Mouse (Mus musculus) adrenal gland, adult 18-20 months (tissue): ENCODE results near the gene Cdc37l1. TPM values are rescaled to one million over a fixed set of nuclear protein-coding genes. Genes with fewer than 3 reads are reported as not detected.
"Not testable (repeated sequence)": the region's sequence is repeated elsewhere in the genome, so short reads cannot be mapped to it uniquely, and the experiment has no call there.

Experiments used
- DNase-seq, 2 experiments: peaks; one replicate each; pipeline ENCODE4 v3.0.0; 2021 to 2022; ENCODE audit warnings: low spot score in 2 of 2
- total RNA-seq, 2 experiments: library from RNA; stranded (reverse); gene quantifications; 1 replicate in 1 of 2; 2 replicates in 1 of 2; pipeline ENCODE4 v1.2.3; 2021

Cdc37l1 gene
- total RNA-seq, 2 experiments from 2014 or later = 44.6 to 50.4 TPM

GRCm38 (mm10) chr19:29000321-29000720, 10.2 kb downstream of the Cdc37l1 start:
- DNase-seq = not testable (repeated sequence)

GRCm38 (mm10) chr19:29008069-29008706, 18.0 kb downstream of the Cdc37l1 start:
- no peak for DNase-seq

- DNase-seq = no peak
Observed at GRCm38 (mm10) chr19:29009046-29009445, 18.9 kb downstream of the Cdc37l1 start.

- DNase-seq = no peak
Observed at GRCm38 (mm10) chr19:29011355-29011990, 21.3 kb downstream of the Cdc37l1 start.

GRCm38 (mm10) chr19:29014466-29015055, 24.4 kb downstream of the Cdc37l1 start:
- no peak for DNase-seq

GRCm38 (mm10) chr19:29015410-29016203, 25.5 kb downstream of the Cdc37l1 start:
- no peak for DNase-seq

GRCm38 (mm10) chr19:29016204-29016765, 26.1 kb downstream of the Cdc37l1 start:
- no peak for DNase-seq

- no peak for DNase-seq
Observed at GRCm38 (mm10) chr19:29016786-29017185, 26.6 kb downstream of the Cdc37l1 start.

- DNase-seq = no peak
Observed at GRCm38 (mm10) chr19:29019647-29020046, 29.5 kb downstream of the Cdc37l1 start.

GRCm38 (mm10) chr19:29021754-29022345, 31.7 kb downstream of the Cdc37l1 start:
- DNase-seq = no peak

- DNase-seq = no peak
Observed at GRCm38 (mm10) chr19:29024391-29024947, 34.3 kb downstream of the Cdc37l1 start.

GRCm38 (mm10) chr19:29031788-29032187, 41.6 kb downstream of the Cdc37l1 start:
- DNase-seq = no peak

GRCm38 (mm10) chr19:29032662-29033061, 42.5 kb downstream of the Cdc37l1 start:
- no peak for DNase-seq

- DNase-seq = no peak
Observed at GRCm38 (mm10) chr19:29037026-29037425, 46.9 kb downstream of the Cdc37l1 start.

GRCm38 (mm10) chr19:29037541-29037940, 47.4 kb downstream of the Cdc37l1 start:
- no peak for DNase-seq

- DNase-seq = no peak
Observed at GRCm38 (mm10) chr19:29039334-29039733, 49.2 kb downstream of the Cdc37l1 start.

- DNase-seq = no peak
Observed at GRCm38 (mm10) chr19:29040206-29040605, 50.1 kb downstream of the Cdc37l1 start.

- DNase-seq = no peak
Observed at GRCm38 (mm10) chr19:29042143-29042542, 52.0 kb downstream of the Cdc37l1 start.

GRCm38 (mm10) chr19:29042647-29043046, 52.5 kb downstream of the Cdc37l1 start:
- no peak for DNase-seq

- no peak for DNase-seq
Observed at GRCm38 (mm10) chr19:29044353-29044768, 54.2 kb downstream of the Cdc37l1 start.

- no peak for DNase-seq
Observed at GRCm38 (mm10) chr19:29045369-29045768, 55.2 kb downstream of the Cdc37l1 start.
